ENCODE assay signal across 20 mouse cellular contexts in the genomic region with DNA sequence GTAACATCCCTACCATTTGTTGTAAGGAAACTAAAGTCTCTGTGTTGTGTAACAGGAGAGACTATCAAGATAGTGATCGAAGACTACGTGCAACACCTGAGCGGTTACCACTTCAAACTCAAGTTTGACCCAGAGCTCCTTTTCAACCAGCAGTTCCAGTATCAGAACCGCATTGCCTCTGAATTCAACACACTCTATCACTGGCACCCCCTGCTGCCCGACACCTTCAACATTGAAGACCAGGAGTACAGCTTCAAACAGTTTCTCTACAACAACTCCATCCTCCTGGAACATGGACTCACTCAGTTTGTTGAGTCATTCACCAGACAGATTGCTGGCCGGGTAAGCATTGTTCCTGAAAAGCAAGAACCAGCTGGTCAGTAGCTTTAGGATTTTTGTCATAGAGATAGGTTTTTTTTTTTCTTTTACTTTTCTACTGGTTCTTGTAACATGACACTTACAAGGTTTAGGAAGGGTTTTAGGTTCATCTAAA. TPM values are rescaled to one million over a fixed set of nuclear protein-coding genes. Genes with fewer than 3 reads are reported as not detected.
A peak's percentile ranks its signal among the peaks of the same experiment; 100 is the strongest.
DNase-seq lines count a peak whose midpoint lies in the region; ATAC-seq lines count a peak whose summit lies in the region.
"Had no signal": no experiment of that assay in that cellular context is flagged by ENCODE, and none has a peak within 500 bp of the region (broad histone marks: within the 10 kb centered on the region; RNA-seq: fewer than 3 reads in every experiment).

No protein-coding gene starts in this region.

- H3K4me1 ChIP-seq in midbrain, embryonic 15.5 days = peaks cover 7% of the 10 kb centered on the region
- H3K4me1 ChIP-seq in intestine, embryonic 15.5 days (replicated peaks) = peaks cover 2% of the 10 kb centered on the region; the same call in 1 of the 2 replicates

- H3K9me3 ChIP-seq in midbrain, embryonic 15.5 days = no peaks in the 10 kb centered on the region
- H3K9me3 ChIP-seq in intestine, embryonic 15.5 days = no peaks in the 10 kb centered on the region
- H3K9me3 ChIP-seq: embryonic facial prominence, embryonic 13.5 days; forebrain, embryonic 13.5 days; heart, embryonic 12.5 days; hindbrain, embryonic 10.5 days had no signal

- H3K36me3 ChIP-seq in midbrain, embryonic 15.5 days (replicated peaks) = no peaks in the 10 kb centered on the region
- no peaks in the 10 kb centered on the region for H3K36me3 ChIP-seq in intestine, embryonic 15.5 days
- H3K36me3 ChIP-seq: embryonic facial prominence, embryonic 13.5 days; heart, embryonic 12.5 days; hindbrain, embryonic 10.5 days had no signal

- peak; percentile 42; the same call in 1 of the 2 replicates for ATAC-seq in frontal cortex, adult (ENCODE audit: low TSS enrichment)
- no peak for ATAC-seq in midbrain, embryonic 15.5 days (replicated peaks)
- ATAC-seq in intestine, embryonic 15.5 days = no peak
- ATAC-seq: forebrain, embryonic 13.5 days; forebrain, postnatal 0 days had no signal

- H3K27me3 ChIP-seq in midbrain, embryonic 15.5 days (replicated peaks) = no peaks in the 10 kb centered on the region
- H3K27me3 ChIP-seq in intestine, embryonic 15.5 days (replicated peaks) = no peaks in the 10 kb centered on the region
- H3K27me3 ChIP-seq: embryonic facial prominence, embryonic 13.5 days; forebrain, embryonic 13.5 days; heart, embryonic 12.5 days had no signal

- no peak overlapping the region for H3K27ac ChIP-seq in midbrain, embryonic 15.5 days
- H3K27ac ChIP-seq in intestine, embryonic 15.5 days = no peak overlapping the region
- H3K27ac ChIP-seq: embryonic facial prominence, embryonic 13.5 days; forebrain, embryonic 13.5 days; heart, adult 2 months; hindbrain, embryonic 10.5 days; hindbrain, embryonic 14.5 days had no signal

- H3K9ac ChIP-seq in midbrain, embryonic 15.5 days = no peak overlapping the region
- H3K9ac ChIP-seq in intestine, embryonic 15.5 days = no peak overlapping the region
- H3K9ac ChIP-seq: embryonic facial prominence, embryonic 13.5 days; forebrain, embryonic 13.5 days; forebrain, postnatal 0 days; heart, embryonic 12.5 days; hindbrain, embryonic 14.5 days had no signal

- 89% methylated on average over 6 of the region's 6 CpGs for WGBS in midbrain, embryonic 15.5 days
- WGBS in intestine, embryonic 15.5 days = 87% methylated on average over 6 of the region's 6 CpGs

- DNase-seq in frontal cortex, postnatal 14 days (ENCODE audit: low spot score in 2 of 2) = no peak
- peak; percentile 6 for DNase-seq in kidney, postnatal 10 days
- DNase-seq in kidney, adult 9 months = no peak
- DNase-seq in 3T3-L1 (ENCODE audit: low read depth, low spot score) (peak; percentile 56), NIH3T3 (ENCODE audit: low read depth) (peak; percentile 56)
- DNase-seq: adrenal gland, postnatal 10 days; cerebellum, adult 18-20 months; cerebellum, adult 9-11 months; cerebellum, postnatal 36 days; forebrain, postnatal 0 days; gastrocnemius, postnatal 10 days; heart, adult 2 months had no signal

- H3K4me3 ChIP-seq in midbrain, embryonic 15.5 days = no peak overlapping the region
- H3K4me3 ChIP-seq in intestine, embryonic 15.5 days (replicated peaks) = no peak overlapping the region
- H3K4me3 ChIP-seq: embryonic facial prominence, embryonic 13.5 days; forebrain, embryonic 13.5 days; heart, adult 2 months; heart, embryonic 12.5 days; hindbrain, embryonic 10.5 days had no signal

- H3K4me2 ChIP-seq in midbrain, embryonic 15.5 days = no peak overlapping the region
- H3K4me2 ChIP-seq in intestine, embryonic 15.5 days (replicated peaks) = no peak overlapping the region
- H3K4me2 ChIP-seq: embryonic facial prominence, embryonic 13.5 days; forebrain, embryonic 13.5 days; heart, embryonic 12.5 days; hindbrain, embryonic 14.5 days had no signal

RNA-seq across cellular contexts. Expression of a gene that starts 4.4 kb away (rescaled TPM):
- polyA plus RNA-seq in midbrain, embryonic 15.5 days (2015; fragmentation: Nextera tagmentation; extraction: Ambion mirVana) = 0.04 and 0.12 TPM in 2 replicates
- polyA plus RNA-seq in intestine, embryonic 15.5 days (2015; fragmentation: Nextera tagmentation; extraction: Ambion mirVana) = 0.92 and 1.2 TPM in 2 replicates
- polyA plus RNA-seq: forebrain, embryonic 13.5 days had no signal

Comparison
In these comparisons a context has a peak if more than half of its experiments do, and no peak if none do; other contexts are left out.
1. DNase-seq: peak in kidney, postnatal 10 days (single experiment), 3T3-L1 (single experiment) and NIH3T3 (single experiment); none in frontal cortex, postnatal 14 days (0 of 2) and kidney, adult 9 months (single experiment).